Mouse (Mus musculus) neural tube, embryonic 15.5 days (tissue): ENCODE data around the gene Abcb6. TPM values are rescaled to one million over a fixed set of nuclear protein-coding genes. Genes with fewer than 3 reads are reported as not detected.
A peak's percentile ranks its signal among the peaks of the same experiment; 100 is the strongest.

Source experiments
- ATAC-seq: fragments of 200-750 bp; cut with Nextera tagmentation; 2 replicates; pipeline ENCODE4 v1.8.0; 2017; ENCODE audit warnings: mild to moderate bottlenecking, moderate TSS enrichment, moderate library complexity; ENCODE audit not compliant: low FRiP score
- H3K27ac ChIP-seq: fragments of 300-500 bp; sonication (generic); replicated peaks from 2 replicates; pipeline ENCODE4 v1.5.1; 2015; ENCODE audit warnings: mild to moderate bottlenecking, inconsistent platforms
- H3K27me3 ChIP-seq: fragments of 300-500 bp; sonication (generic); replicated peaks from 2 replicates; pipeline ENCODE4 v1.6.1; 2015; ENCODE audit warnings: inconsistent platforms
- H3K36me3 ChIP-seq: fragments of 300-500 bp; sonication (generic); 2 replicates; pipeline ENCODE4 v1.6.1; 2015; ENCODE audit warnings: inconsistent platforms
- H3K4me1 ChIP-seq: fragments of 300-500 bp; sonication (generic); 2 replicates; pipeline ENCODE4 v1.6.1; 2015; ENCODE audit warnings: inconsistent platforms
- H3K4me2 ChIP-seq: fragments of 300-500 bp; sonication (generic); 2 replicates; pipeline ENCODE4 v1.6.1; 2015; ENCODE audit warnings: inconsistent platforms, mild to moderate bottlenecking, moderate library complexity
- H3K4me3 ChIP-seq: fragments of 300-500 bp; sonication (generic); replicated peaks from 2 replicates; pipeline ENCODE4 v1.5.1; 2015; ENCODE audit warnings: mild to moderate bottlenecking, inconsistent platforms
- H3K9ac ChIP-seq: fragments of 300-500 bp; sonication (generic); replicated peaks from 2 replicates; pipeline ENCODE4 v1.6.1; 2015; ENCODE audit warnings: mild to moderate bottlenecking, inconsistent platforms
- H3K9me3 ChIP-seq: fragments of 300-500 bp; sonication (generic); replicated peaks from 2 replicates; pipeline ENCODE4 v1.6.1; 2016; ENCODE audit warnings: inconsistent platforms
- WGBS: fragments of 180-500 bp; shearing (Covaris S2); methylation state at CpG from one replicate; pipeline ENCODE4 v1.1.7; 2015; ENCODE audit warnings: mixed read lengths; 5-methylcytosine and 5-hydroxymethylcytosine counted together
- polyA plus RNA-seq: library from polyadenylated mRNA; unstranded; fragments of >200 nt; fragmentation: Nextera tagmentation; extraction: Ambion mirVana; gene quantifications from 2 replicates; pipeline ENCODE4 v1.2.1, GENCODE M21; 2015

Abcb6 gene
- polyA plus RNA-seq, 1 experiment from 2014 or later = 54.9 TPM

GRCm38 (mm10) chr1:75141486-75142190 lies 38.6 kb downstream of the Abcb6 start:
- H3K36me3 ChIP-seq = peaks cover 53% of the 10 kb centered on the region
- ATAC-seq = peak; percentile 16
- peak overlapping the region; percentile 96 for H3K4me2 ChIP-seq
- no peaks in the 10 kb centered on the region for H3K27me3 ChIP-seq
- H3K4me1 ChIP-seq = peaks cover 44% of the 10 kb centered on the region
- H3K9ac ChIP-seq = peak overlapping the region; percentile 81
- peak overlapping the region; percentile 78 for H3K4me3 ChIP-seq
- no peaks in the 10 kb centered on the region for H3K9me3 ChIP-seq
- WGBS = under 1% methylated on average over 53 of the region's 53 CpGs
- H3K27ac ChIP-seq = peak overlapping the region; percentile 98

GRCm38 (mm10) chr1:75140601-75141190 lies 39.5 kb downstream of the Abcb6 start:
- ATAC-seq = no peak
- 59% methylated on average over 4 of the region's 4 CpGs for WGBS
- Histone ChIP-seq H3K9ac (peak overlapping the region; percentile 81), H3K27ac (peak overlapping the region; percentile 98; the same call in 1 of the 2 replicates), H3K27me3 (no peaks in the 10 kb centered on the region), H3K4me2 (peak overlapping the region; percentile 96), H3K4me3 (peak overlapping the region; percentile 78), H3K9me3 (no peaks in the 10 kb centered on the region), H3K4me1 (peaks cover 44% of the 10 kb centered on the region), H3K36me3 (peaks cover 53% of the 10 kb centered on the region)

GRCm38 (mm10) chr1:75138448-75138847 lies 41.7 kb downstream of the Abcb6 start:
- no peak overlapping the region for H3K4me2 ChIP-seq
- peaks cover 27% of the 10 kb centered on the region for H3K4me1 ChIP-seq
- peaks cover 46% of the 10 kb centered on the region for H3K36me3 ChIP-seq
- H3K27me3 ChIP-seq = no peaks in the 10 kb centered on the region
- H3K9ac ChIP-seq = no peak overlapping the region
- no peak for ATAC-seq
- H3K4me3 ChIP-seq = no peak overlapping the region
- no peak overlapping the region for H3K27ac ChIP-seq
- WGBS = 98% methylated on average over 2 of the region's 2 CpGs
- no peaks in the 10 kb centered on the region for H3K9me3 ChIP-seq

DNA sequence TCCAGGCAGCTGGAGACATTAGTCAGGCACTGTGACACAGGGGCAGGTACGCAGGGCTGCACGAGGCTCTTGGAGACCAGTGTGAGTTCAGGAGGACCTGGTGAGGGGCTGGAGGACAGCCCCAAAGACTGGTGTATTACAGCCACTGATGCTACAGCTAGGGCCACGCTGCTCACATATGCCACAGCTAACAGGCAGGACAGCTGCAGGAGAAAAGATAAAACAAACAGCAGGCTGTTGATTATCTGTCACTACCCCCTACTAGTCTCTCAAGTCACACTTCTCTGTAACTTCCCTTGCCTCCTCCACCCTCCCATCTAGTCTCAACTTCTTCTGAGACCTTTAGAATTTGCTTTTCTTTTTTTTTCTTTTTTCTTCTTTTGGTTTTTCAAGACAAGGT lies 43.5 kb downstream of the Abcb6 start:
- Histone ChIP-seq H3K4me1 (peaks cover 27% of the 10 kb centered on the region), H3K27ac (no peak overlapping the region), H3K4me2 (no peak overlapping the region), H3K9ac (no peak overlapping the region), H3K27me3 (no peaks in the 10 kb centered on the region), H3K4me3 (no peak overlapping the region), H3K9me3 (no peaks in the 10 kb centered on the region), H3K36me3 (peaks cover 46% of the 10 kb centered on the region)
- 83% methylated on average over 3 of the region's 3 CpGs for WGBS
- no peak for ATAC-seq

GRCm38 (mm10) chr1:75136293-75136692 lies 43.9 kb downstream of the Abcb6 start:
- WGBS = 89% methylated on average over 6 of the region's 6 CpGs

DNA sequence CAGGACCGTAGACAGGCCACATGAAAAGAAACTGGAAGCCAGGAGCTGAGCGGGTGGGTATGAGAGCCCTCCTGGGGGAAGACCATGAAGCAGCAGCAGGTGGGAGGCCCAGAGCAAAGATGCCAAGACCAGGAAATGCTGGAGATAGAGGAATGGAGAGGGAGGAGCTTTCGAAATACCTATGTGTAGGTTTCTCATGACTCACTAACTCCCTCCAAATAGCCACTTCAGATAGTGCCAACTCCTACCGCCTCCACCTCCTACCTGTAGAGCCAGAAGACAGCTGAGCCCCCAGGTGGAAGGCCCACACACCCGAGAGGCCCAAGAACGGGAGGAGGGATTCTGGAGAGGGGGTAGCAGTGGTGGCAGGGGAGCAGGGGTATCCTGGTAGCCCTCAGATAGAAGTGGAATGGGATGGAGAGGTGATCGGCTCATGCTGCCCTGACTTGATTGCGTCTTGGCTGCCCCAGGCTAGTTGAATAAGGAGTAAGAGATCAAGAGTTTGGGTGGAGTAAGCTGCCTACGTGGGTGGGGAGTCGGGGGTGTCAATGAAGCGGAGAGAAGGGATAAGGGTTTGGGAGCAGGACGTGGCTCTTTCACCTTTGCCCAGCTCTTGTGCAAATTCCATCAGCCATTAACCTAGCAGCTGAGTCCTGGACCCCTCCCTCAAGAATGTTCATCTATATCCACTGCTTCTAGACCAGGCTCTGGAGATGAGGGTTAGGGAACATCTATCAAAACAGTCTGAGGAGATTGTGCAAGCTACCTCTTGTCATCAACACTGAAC lies 46.6 kb downstream of the Abcb6 start, which contains the start of gene Slc23a3:
Gene Slc23a3 (minus strand): TSS at position 470 of the 787 bp plus-strand sequence.
- H3K27ac ChIP-seq = no peak within 1 kb of the TSS
- H3K27me3 ChIP-seq = 0 out of 2 replicates have a peak, but pooled peaks cover 2% of the 10 kb centered on the region
- H3K4me1 ChIP-seq = no peaks in the 10 kb centered on the region
- no peak within 1 kb of the TSS for H3K9ac ChIP-seq
- no peak within 1 kb of the TSS for H3K4me2 ChIP-seq
- no peak for ATAC-seq
- peaks cover 35% of the 10 kb centered on the region for H3K36me3 ChIP-seq
- H3K4me3 ChIP-seq = no peak within 1 kb of the TSS
- no peaks in the 10 kb centered on the region for H3K9me3 ChIP-seq
- 69% methylated on average over 12 of the region's 12 CpGs for WGBS

More at GRCm38 (mm10) chr1:75136293-75136692, 43.9 kb downstream of the Abcb6 start:
- H3K4me3 ChIP-seq = no peak overlapping the region
- H3K4me2 ChIP-seq = no peak overlapping the region
- no peak overlapping the region for H3K27ac ChIP-seq
- H3K9me3 ChIP-seq = no peaks in the 10 kb centered on the region
- no peaks in the 10 kb centered on the region for H3K27me3 ChIP-seq
- peaks cover 23% of the 10 kb centered on the region for H3K4me1 ChIP-seq
- peaks cover 46% of the 10 kb centered on the region for H3K36me3 ChIP-seq
- no peak for ATAC-seq
- no peak overlapping the region for H3K9ac ChIP-seq

GRCm38 (mm10) chr1:75128641-75129040 lies 51.6 kb downstream of the Abcb6 start:
- Histone ChIP-seq H3K36me3 (no peaks in the 10 kb centered on the region), H3K4me2 (no peak overlapping the region), H3K27ac (no peak overlapping the region), H3K9me3 (no peaks in the 10 kb centered on the region), H3K4me3 (no peak overlapping the region), H3K4me1 (peaks cover 12% of the 10 kb centered on the region), H3K27me3 (0 out of 2 replicates have a peak, but pooled peaks cover 2% of the 10 kb centered on the region), H3K9ac (no peak overlapping the region)
- WGBS = 86% methylated on average over 3 of the region's 3 CpGs
- ATAC-seq = no peak

DNA sequence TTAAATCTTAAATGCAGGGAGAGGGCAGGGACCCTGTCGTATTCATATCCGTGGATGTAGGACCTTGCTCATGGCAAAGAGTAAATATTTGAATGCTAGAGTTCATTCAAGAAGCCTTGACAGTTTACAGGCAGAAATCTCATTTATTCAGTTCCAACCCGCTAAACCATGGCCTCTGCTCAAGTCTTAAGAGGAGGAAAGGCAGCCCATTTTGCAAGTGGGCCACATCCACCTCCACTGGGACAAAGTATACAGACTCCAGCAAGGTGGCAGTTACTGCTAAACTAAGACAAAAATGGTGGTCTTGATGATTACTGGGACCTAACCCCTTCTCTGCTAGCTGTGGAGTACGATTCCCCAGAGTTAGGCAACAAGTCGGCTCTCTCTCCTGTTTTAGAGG lies 54.8 kb downstream of the Abcb6 start:
- 32% methylated on average over 5 of the region's 5 CpGs for WGBS
- no peaks in the 10 kb centered on the region for H3K36me3 ChIP-seq
- peak overlapping the region; percentile 72; the same call in 1 of the 2 replicates for H3K9ac ChIP-seq
- peak overlapping the region; percentile 97 for H3K27ac ChIP-seq
- H3K4me3 ChIP-seq = peak overlapping the region; percentile 72
- peaks cover 12% of the 10 kb centered on the region for H3K4me1 ChIP-seq
- 0 out of 2 replicates have a peak, but pooled peaks cover 2% of the 10 kb centered on the region for H3K27me3 ChIP-seq
- ATAC-seq = no peak
- H3K9me3 ChIP-seq = no peaks in the 10 kb centered on the region
- H3K4me2 ChIP-seq = peak overlapping the region; percentile 62

DNA sequence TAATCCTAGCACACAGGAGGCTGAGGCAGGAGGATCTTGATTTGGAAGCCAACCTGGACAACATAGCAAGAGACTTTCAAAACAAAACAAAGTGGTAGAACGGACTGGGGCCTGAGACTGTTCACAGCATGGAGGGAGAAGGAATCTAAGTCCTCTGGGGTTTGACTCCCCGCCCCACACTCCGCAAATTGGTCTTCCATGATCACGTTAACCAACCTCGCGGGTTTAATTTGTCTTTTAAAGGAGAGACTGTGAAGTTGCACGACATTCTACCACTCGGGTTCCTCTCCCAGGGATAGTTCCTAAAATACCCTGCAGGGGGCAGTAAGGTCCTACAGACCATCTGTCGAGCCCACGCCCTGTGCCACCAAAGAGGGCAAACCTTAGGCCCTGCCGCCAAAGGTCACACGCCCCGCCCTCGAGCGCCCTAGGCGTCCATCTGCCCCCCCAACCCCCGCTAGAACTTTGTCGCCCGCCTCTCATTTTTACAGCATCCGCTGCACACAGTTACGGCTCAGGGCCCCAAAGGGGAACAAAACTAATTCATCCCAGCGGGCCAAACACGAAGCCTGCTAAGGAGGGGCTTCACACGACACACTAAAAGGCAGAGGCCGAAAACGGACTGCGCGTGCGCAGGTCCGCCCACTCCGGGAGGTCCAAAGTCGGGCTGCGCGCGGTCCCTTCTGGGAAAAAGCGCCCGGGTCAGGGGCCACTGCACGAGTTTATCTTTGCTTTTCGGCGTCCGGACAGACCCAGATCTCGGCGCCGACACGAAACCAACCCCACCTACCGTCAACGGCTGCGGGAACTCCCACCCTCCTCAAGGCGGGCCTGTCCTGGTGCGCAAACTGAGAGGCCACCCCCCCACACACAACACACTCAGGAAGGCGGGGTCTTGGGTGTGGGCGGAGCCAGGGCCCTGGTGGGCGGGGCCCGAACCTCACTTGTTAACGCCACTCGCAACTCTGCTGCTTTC lies 55.6 kb downstream of the Abcb6 start, which contains the start of gene Nhej1:
Gene Nhej1 (minus strand): TSS at position 855 of the 976 bp plus-strand sequence.
- peak; percentile 95 for ATAC-seq
- no peaks in the 10 kb centered on the region for H3K9me3 ChIP-seq
- peak within 1 kb of the TSS; percentile 62 for H3K4me2 ChIP-seq
- H3K36me3 ChIP-seq = no peaks in the 10 kb centered on the region
- H3K4me3 ChIP-seq = peak within 1 kb of the TSS; percentile 72
- H3K27me3 ChIP-seq = no peaks in the 10 kb centered on the region
- H3K9ac ChIP-seq = peak within 1 kb of the TSS; percentile 72
- under 1% methylated on average over 56 of the region's 56 CpGs for WGBS
- peaks cover 12% of the 10 kb centered on the region for H3K4me1 ChIP-seq
- peak within 1 kb of the TSS; percentile 97 for H3K27ac ChIP-seq

DNA sequence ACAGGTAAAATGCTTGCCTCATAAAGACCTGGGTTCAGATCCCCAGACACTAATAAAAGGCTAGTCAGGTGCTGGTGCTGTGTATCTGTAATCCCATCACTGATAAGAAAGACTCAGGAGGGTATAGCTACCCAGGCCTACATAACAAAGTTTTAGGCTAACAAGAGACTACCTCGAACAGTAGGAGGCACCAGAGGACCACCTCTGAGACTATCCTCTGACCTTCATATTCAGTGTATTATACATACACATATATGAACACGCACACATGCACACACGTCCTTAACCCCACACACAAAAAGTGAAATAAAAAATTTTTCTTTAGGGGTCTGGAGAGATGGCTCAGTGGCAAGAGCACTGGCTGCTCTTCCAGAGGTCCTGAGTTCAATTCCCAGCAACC lies 58.0 kb downstream of the Abcb6 start:
- Histone ChIP-seq H3K9ac (no peak overlapping the region), H3K27me3 (no peaks in the 10 kb centered on the region), H3K4me3 (no peak overlapping the region), H3K4me2 (no peak overlapping the region), H3K4me1 (peaks cover 12% of the 10 kb centered on the region), H3K9me3 (no peaks in the 10 kb centered on the region), H3K27ac (no peak overlapping the region), H3K36me3 (no peaks in the 10 kb centered on the region)
- 88% methylated on average over 3 of the region's 3 CpGs for WGBS
- ATAC-seq = no peak
